Mouse (Mus musculus) ES-Bruce4 (cell line): ENCODE results near the gene Pom121l2.

Experiments used
- CTCF ChIP-seq: IDR thresholded peaks from one replicate; pipeline ENCODE4 v1.8.1; 2011; ENCODE audit warnings: low read depth, low read length
- EP300 ChIP-seq: IDR thresholded peaks from 2 replicates; pipeline ENCODE4 v1.6.1; 2011; ENCODE audit warnings: low read depth, low read length; ENCODE audit not compliant: insufficient read depth
- POLR2A ChIP-seq: IDR thresholded peaks from one replicate; pipeline ENCODE4 v1.8.1; 2011; ENCODE audit warnings: low read length; ENCODE audit not compliant: insufficient read depth

GRCm38 (mm10) chr13:21996101-21996839, 15.3 kb downstream of the Pom121l2 start:
- TF ChIP-seq POLR2A (no peak), CTCF (no peak), EP300 (no peak)
